Mouse (Mus musculus) cerebellum, adult 11-12 months (tissue): ENCODE results near the gene D430041D05Rik.

Experiments
- DNase-seq: peaks from one replicate; pipeline ENCODE4 v3.0.0; 2022

The D430041D05Rik gene

DNA sequence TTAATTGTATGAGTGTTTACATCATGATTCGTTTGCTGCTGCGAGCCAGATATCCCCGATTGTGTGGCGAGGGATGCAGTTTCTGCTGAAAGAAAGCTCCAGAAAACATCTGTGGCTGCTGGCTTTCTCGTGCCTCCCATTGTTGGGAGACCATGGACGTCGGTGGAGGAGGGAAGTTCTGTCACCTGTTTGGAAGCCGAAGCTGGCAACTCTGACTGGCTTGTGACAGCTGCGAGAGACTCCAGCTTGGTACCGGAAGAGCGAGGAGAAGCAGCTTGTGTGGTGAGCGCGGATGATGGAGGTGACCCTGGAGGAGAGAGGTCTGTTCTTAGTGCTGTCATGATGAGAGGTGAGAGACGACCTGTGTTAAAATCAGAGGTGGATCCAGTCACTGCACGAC, 154.2 kb downstream of the D430041D05Rik start:
- DNase-seq: no peak

DNA sequence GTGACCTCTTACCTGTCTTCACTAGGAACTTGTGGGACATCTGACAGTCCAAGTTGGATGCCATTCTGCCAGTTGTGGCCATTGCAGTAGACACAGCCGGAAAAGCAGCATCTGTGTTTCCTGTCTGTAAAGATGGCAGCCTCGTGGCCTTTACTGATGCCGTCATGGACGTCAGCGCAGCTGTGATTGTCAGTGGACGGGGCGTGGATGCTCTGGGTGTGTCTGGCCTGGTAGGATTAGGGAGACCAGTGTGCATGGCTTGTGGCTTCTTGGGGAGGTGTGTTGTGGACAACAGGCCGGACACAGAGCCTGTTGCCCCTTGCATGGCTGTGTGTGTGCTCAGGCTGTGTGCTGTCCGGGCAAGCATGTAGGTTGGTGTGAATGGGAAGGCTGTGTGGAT, 155.9 kb downstream of the D430041D05Rik start:
- no peak for DNase-seq

GRCm38 (mm10) chr2:104253341-104253740, 157.5 kb downstream of the D430041D05Rik start:
- DNase-seq: no peak

- no peak for DNase-seq
Measured at GRCm38 (mm10) chr2:104251647-104252046, 159.2 kb downstream of the D430041D05Rik start.

GRCm38 (mm10) chr2:104249856-104250255, 161.0 kb downstream of the D430041D05Rik start:
- no peak for DNase-seq

GRCm38 (mm10) chr2:104246851-104247250, 164.0 kb downstream of the D430041D05Rik start:
- DNase-seq: no peak

DNA sequence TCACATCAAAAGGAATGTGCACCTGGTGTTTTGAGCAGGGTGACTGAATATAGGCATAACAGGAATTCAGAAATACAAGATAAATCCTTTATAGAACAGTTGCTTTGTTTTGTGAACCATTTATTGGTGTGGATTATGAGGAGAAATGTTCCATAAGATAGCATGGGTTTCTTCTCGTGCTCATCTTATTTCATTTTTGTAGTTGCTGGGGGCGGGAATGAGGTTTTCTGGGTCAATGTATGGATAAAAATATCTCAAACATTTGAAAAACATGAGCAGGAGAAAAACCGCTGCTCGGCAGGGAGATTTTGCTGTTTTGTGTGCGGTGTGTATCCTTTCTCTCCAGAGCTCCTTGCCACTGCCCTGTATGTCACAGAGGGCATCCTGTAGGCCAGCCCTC, 168.8 kb downstream of the D430041D05Rik start:
- no peak for DNase-seq

DNA sequence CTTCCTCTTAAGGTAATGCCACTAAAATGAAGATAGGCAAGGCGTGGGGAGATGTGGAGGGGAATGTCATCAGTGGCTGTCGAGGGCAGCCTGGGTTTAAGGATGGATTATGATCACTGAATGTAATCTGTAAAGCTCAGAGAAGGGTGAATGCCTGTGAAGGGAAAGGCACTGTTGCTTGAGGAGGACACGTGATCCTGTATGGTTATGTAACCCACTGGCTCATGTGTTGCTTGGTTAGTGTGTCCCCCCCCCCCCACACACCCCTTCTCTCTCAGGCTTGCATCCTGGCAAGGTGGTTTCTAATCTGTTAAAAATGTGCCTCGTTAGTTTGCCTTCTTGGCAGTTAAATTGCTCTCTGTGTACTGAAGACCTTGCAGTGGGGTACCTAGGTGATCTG, 173.7 kb downstream of the D430041D05Rik start:
- DNase-seq: no peak

DNA sequence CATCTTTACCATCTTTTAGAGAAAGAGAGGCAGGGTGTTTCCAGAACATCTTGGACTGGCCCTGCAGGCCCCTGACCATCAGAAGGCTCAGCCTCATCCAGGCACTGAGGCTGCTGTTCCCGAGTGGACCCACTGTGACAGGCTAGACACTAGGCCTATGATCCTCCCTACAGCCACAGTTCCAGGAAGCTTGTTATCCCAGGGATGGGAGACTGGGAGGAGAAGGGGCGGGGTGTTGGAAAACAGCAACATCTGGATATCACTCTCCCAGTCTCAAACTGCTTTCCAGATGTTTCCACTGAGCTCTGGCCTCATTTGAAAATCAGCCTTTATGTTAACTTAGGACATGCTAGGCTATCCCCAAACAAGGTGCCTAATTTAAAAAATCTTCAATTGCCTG, 180.4 kb downstream of the D430041D05Rik start:
- DNase-seq: no peak

DNA sequence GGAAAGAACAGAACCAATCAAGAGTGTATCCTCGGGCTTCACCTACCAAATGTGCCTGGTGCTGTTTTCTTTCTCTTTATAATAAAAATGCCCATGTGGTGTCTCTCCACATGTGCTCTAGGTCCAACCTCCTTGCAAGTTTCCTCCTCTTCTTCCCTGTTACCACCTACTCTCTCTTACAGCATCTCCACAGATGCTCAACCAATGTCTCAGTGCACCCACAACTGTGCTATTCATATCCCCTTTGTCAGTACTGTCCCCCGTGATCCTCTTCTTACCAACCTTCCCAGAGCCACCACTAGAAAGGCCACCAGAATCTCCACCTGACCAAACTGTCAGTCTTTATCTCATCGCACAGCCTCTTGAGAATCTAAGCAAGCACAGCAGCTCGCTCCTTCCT, 184.8 kb downstream of the D430041D05Rik start:
- no peak for DNase-seq

DNA sequence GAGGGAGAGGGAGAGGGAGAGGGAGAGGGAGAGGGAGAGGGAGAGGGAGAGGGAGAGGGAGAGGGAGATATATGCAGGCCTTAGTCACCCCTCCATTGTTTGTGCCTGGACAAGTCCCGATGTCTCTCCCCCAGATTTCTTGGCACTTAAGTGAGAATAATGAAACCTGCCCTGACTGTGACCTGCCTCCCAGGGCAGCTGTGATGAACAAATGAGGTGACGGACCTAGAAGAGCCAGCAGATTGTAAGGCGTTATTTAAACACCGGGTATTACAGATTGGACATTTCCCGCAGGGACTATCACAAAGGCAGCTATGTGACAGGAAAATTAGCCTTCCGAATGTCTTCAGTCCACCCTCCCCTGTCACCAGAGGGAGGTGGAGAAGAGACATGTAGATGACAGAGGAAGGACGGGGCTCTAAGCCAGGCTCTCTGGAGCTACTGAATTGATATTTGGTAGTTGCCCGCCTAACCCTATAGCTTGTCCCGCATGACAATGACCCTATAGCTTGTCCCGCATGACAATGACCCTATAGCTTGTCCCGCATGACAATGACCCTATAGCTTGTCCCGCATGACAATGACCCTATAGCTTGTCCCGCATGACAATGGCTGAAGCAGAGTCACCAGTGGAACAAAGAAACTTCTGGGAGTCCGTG, 191.0 kb downstream of the D430041D05Rik start:
- DNase-seq: no peak

DNA sequence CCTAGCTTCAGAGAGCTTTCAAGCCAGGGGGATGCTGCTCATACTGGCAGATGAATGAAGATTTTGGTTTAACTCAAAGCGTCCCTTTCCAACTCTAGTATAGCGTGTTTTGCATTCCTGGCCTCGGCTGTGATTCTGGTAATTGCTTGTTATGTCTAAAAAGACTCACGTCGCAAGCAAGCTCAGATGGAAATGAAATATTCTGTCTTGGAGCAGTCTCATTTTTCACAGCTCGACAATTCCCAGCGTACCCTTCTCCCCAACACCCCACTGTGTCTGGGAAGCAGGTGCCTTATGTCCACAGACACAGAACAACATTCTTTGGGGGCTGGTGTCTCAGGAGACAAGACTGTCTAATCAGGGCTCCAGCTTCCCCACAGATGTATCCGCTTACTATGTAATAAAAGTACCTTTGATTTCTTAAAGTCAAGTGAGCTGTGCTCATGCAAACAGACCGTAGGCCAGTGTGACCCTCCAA, 192.2 kb downstream of the D430041D05Rik start:
- DNase-seq: no peak

DNA sequence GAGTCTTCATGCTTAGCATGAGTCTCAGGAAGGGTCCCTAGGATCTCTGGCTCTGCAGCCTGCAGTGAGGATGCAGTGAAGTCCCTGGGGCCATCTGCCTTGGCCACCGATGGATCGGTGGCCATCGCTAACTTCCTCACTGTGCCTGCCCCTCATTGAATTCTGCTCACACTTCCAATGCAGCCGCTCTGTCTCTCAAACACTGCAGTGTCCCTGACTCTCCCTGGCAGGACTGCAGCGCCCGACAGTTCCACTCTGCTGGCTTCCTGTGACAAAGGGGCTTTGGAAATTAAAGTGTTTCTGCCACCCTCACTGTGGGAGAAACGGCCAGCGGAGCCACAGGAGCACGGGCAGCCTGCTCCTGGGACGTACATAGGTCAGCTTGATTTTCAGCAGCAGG, 192.7 kb downstream of the D430041D05Rik start:
- no peak for DNase-seq

- no peak for DNase-seq
Measured at GRCm38 (mm10) chr2:104209408-104209807, 201.4 kb downstream of the D430041D05Rik start.

DNA sequence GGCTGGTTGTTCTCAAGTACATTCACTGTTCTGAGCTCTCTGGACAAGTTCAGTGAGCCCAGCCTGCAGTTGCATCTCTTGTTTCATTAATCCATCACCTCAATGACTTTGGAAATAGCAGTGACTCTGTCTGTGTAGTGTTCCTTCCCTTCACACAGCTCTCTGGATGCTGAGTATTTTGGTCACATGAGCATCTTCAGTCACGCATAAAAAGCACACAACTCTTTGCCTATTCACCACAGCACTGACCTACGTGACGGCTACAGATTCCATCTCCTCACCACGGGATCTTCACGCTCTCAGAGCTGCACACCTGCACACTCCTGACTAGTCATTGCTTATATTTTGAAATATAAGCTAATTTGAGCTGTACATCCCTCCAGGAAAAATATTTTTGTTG, 202.4 kb downstream of the D430041D05Rik start:
- no peak for DNase-seq

DNA sequence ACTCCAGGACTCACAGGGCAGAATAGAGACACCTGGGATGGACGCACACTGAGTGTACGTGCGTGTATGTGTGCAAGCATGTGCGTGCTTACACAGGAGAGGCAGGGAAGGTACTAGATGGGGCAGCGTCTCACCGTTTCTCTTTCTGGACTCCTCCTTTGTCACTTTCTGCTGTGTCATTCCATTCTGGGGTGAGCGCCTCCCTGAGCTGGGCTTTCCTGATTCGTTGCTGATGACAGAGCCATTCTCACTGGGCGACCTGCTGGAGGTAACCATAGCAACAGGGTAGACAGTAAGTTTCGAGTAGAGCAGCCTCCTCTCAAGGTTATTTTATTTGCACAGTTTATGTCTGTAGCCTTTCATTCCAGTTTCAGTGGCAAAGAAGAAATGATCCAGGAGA, 202.9 kb downstream of the D430041D05Rik start:
- no peak for DNase-seq

GRCm38 (mm10) chr2:104205623-104206022, 205.2 kb downstream of the D430041D05Rik start:
- no peak for DNase-seq

- no peak for DNase-seq
Measured at GRCm38 (mm10) chr2:104200211-104200610, 210.6 kb downstream of the D430041D05Rik start.

GRCm38 (mm10) chr2:104198186-104198585, 212.6 kb downstream of the D430041D05Rik start:
- no peak for DNase-seq

GRCm38 (mm10) chr2:104197281-104197680, 213.5 kb downstream of the D430041D05Rik start:
- no peak for DNase-seq

GRCm38 (mm10) chr2:104192401-104193141, 218.2 kb downstream of the D430041D05Rik start:
- DNase-seq: peak; percentile 85

GRCm38 (mm10) chr2:104191723-104192122, 219.1 kb downstream of the D430041D05Rik start:
- peak; percentile 52 for DNase-seq

GRCm38 (mm10) chr2:104188859-104189258, 222.0 kb downstream of the D430041D05Rik start:
- peak; percentile 72 for DNase-seq

- DNase-seq: no peak
Measured at GRCm38 (mm10) chr2:104187073-104187472, 223.7 kb downstream of the D430041D05Rik start.
